Mouse (Mus musculus): ENCODE data around the gene 0610009B22Rik. TPM values are rescaled to one million over a fixed set of nuclear protein-coding genes. Genes with fewer than 3 reads are reported as not detected.

The 0610009B22Rik gene
- polyA plus RNA-seq, 1 experiment from 2014 or later: 67.7 TPM

DNA sequence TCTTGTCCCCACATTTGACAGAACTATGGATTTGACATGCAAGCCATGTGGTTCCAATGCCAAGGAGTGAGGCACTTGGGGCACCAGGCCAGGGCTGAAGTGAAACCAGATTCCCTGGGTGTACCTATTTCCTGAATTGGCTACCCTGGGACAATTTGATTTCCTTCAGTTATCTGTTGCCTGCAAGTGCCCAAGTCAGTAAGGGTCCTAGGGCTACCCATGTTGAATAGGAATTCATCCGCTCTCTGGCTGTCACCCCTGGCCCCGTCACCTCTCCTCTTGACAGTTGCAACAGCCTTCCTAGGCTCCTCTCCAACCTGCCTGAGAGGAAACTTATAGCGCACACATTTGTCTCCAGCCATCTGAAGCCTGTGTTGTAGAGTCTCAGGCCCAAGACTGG is 33.8 kb downstream of the 0610009B22Rik start:
- 90% methylated on average over 3 of the region's 3 CpGs for WGBS
- DNase-seq (ENCODE audit: low spot score): no peak
- H3K36me3 ChIP-seq: no peaks in the 10 kb centered on the region; the same call in 1 of the 2 replicates
- H3K27ac ChIP-seq: no peak overlapping the region
- no peak overlapping the region for H3K4me3 ChIP-seq
- H3K4me1 ChIP-seq: peaks cover 21% of the 10 kb centered on the region
- H3K27me3 ChIP-seq (ENCODE audit: insufficient read depth, poor library complexity, severe bottlenecking): peaks cover 4% of the 10 kb centered on the region; the same call in 1 of the 2 replicates
- no peaks in the 10 kb centered on the region for H3K9me3 ChIP-seq

DNA sequence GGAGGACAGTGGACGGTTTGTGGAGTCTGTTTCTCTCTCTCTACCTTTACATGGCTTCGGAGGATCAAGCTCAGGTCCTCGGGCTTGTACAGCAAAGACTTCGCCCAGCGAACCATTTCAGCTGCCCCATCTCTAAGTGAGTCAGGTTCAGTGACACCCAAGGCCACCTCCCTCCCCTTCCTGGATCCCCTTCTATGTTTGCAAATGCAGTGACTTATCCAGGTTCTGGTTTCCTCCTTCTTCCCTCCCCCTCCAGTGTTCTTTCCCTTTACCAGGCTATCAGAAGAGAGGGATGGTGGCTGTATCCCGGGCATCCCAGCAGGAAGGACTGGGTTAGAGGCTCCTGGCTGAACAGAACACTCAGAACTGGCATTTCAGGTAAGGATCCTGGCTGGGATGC is 34.9 kb downstream of the 0610009B22Rik start:
- WGBS: 90% methylated on average over 6 of the region's 6 CpGs
- no peak for DNase-seq (ENCODE audit: low spot score)
- peaks cover 31% of the 10 kb centered on the region for H3K4me1 ChIP-seq
- H3K27me3 ChIP-seq (ENCODE audit: insufficient read depth, poor library complexity, severe bottlenecking): peaks cover 4% of the 10 kb centered on the region; the same call in 1 of the 2 replicates
- H3K9me3 ChIP-seq: no peaks in the 10 kb centered on the region
- H3K27ac ChIP-seq: no peak overlapping the region
- H3K36me3 ChIP-seq: no peaks in the 10 kb centered on the region; the same call in 1 of the 2 replicates
- no peak overlapping the region for H3K4me3 ChIP-seq

DNA sequence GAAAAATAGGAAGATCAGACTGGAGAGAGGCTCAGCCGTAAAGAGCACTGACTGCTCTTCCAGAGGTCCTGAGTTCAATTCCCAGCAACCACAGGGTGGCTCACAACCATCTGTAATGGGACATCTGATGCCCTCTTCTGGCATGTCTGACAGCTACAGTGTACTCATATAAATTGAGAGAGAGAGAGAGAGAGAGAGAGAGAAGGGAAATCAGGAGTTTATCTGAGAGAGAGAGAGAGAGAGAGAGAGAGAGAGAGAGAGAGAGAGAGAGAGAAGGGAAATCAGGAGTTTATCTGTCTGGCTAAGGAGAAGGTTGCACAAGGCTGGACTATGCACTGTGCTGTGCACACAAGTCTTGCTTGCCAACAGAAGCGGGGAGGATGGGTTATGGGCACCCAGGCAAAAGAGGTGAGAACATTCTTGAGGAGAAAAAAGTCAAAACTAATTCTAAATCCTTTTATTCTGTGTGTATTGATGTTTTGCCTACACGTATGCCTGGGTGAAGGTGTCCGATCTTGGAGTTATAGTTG is 35.7 kb downstream of the 0610009B22Rik start:
- Histone ChIP-seq H3K9me3 (no peaks in the 10 kb centered on the region), H3K36me3 (no peaks in the 10 kb centered on the region; the same call in 1 of the 2 replicates), H3K27me3 (ENCODE audit: insufficient read depth, poor library complexity, severe bottlenecking) (peaks cover 4% of the 10 kb centered on the region; the same call in 1 of the 2 replicates), H3K4me3 (no peak overlapping the region), H3K4me1 (peaks cover 37% of the 10 kb centered on the region), H3K27ac (no peak overlapping the region)
- WGBS: 88% methylated on average over 4 of the region's 4 CpGs
- no peak for DNase-seq (ENCODE audit: low spot score)

DNA sequence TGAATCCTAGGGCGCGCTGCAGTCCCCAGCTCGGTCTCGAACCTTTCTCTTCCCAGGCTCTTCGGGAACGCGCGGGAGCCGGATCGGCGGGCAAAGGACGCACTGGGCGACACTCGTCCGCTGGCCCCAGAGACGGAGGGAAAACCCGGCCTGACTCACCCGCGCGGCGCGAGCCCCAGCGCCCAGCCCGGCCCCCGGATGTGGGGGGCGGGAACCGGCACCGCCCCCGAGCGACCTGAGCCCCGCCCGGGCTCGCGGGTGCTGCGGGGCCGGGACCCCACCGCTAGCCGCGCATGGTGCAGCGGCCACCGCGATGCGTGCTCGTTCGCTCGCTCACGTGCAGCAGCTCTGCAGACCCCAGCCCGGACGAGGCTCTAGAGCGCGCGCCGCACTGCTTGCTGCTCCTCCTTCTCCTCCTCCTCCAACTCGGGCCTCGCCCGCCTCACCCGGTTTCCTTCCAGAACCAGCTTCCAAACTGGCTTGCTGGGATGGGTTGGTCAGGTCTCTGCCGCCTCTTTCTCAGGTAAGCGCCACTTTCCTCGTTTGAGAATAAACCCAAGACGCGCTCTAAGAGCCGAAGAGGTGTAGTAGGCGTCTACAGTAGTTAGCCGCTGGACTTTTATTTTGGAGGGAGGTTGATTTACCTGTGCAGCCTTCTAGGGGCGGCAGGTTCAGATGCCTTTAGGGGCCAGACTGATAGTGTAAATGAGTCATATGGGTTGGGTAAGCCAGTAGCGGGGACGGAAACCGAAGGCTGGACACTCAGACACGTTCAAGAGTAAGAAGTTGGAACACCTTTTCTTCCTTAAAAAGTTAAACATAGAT is 37.8 kb downstream of the 0610009B22Rik start, which contains the start of the genes N4bp3 and D930048N14Rik:
TSS of gene N4bp3 (minus strand) at position 152 of the 825 bp plus-strand sequence.
TSS of gene D930048N14Rik (plus strand) at position 264 of the 825 bp plus-strand sequence.
- H3K9me3 ChIP-seq: no peaks in the 10 kb centered on the region
- H3K36me3 ChIP-seq: no peaks in the 10 kb centered on the region; the same call in 1 of the 2 replicates
- peak within 1 kb of the TSS; percentile 89 for H3K27ac ChIP-seq
- 1% methylated on average over 60 of the region's 70 CpGs for WGBS
- H3K4me1 ChIP-seq: peaks cover 48% of the 10 kb centered on the region
- peaks cover 4% of the 10 kb centered on the region; the same call in 1 of the 2 replicates for H3K27me3 ChIP-seq (ENCODE audit: insufficient read depth, poor library complexity, severe bottlenecking)
- H3K4me3 ChIP-seq: peak within 1 kb of the TSS; percentile 79
- peak; percentile 85 for DNase-seq (ENCODE audit: low spot score)

DNA sequence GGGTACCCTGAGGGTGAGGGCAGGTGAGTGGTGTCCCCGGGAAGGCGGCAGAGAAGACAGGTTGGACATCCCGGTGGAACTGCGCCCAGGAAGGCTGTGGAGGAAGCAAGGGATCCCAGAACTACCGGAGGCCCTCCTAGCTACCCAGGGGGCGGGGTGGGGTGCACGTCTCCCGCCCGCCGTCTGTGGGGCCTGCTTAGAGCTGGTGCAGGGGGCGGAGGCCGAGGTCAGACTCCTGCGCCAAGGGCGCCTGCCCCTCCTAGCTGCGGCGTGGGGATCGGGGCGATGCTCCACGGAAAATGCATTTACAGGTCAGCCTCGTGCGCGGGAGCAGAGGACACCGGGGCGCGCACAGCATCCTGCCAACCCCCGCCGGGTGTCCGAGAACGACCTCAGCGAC is 38.4 kb downstream of the 0610009B22Rik start:
- H3K4me1 ChIP-seq: peaks cover 48% of the 10 kb centered on the region
- under 1% methylated on average over 29 of the region's 30 CpGs for WGBS
- peak overlapping the region; percentile 89 for H3K27ac ChIP-seq
- no peak for DNase-seq (ENCODE audit: low spot score)
- peak overlapping the region; percentile 79 for H3K4me3 ChIP-seq
- H3K27me3 ChIP-seq (ENCODE audit: insufficient read depth, poor library complexity, severe bottlenecking): peaks cover 7% of the 10 kb centered on the region; the same call in 1 of the 2 replicates
- H3K36me3 ChIP-seq: peaks cover 5% of the 10 kb centered on the region
- no peaks in the 10 kb centered on the region for H3K9me3 ChIP-seq

DNA sequence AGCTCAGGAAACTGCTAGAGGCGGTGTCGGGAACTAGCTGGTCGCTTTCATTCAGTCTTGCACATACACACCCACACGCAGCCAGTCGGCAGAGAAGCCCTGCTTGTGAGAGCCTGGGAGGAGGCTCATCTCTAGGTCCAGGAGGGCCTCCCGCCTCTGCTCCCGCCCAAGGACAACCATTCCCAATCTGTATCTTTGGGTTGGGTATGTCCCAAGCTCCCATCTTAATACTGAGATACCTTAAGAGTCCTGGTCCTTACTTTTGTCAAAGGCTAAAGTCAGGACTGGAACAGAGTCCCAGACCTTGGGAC is 38.8 kb downstream of the 0610009B22Rik start:
- Histone ChIP-seq H3K4me1 (peaks cover 48% of the 10 kb centered on the region), H3K36me3 (peaks cover 9% of the 10 kb centered on the region), H3K4me3 (peak overlapping the region; percentile 79), H3K27ac (peak overlapping the region; percentile 89), H3K27me3 (ENCODE audit: insufficient read depth, poor library complexity, severe bottlenecking) (peaks cover 11% of the 10 kb centered on the region; the same call in 1 of the 2 replicates), H3K9me3 (no peaks in the 10 kb centered on the region)
- no peak for DNase-seq (ENCODE audit: low spot score)
- 5% methylated on average over 7 of the region's 7 CpGs for WGBS

DNA sequence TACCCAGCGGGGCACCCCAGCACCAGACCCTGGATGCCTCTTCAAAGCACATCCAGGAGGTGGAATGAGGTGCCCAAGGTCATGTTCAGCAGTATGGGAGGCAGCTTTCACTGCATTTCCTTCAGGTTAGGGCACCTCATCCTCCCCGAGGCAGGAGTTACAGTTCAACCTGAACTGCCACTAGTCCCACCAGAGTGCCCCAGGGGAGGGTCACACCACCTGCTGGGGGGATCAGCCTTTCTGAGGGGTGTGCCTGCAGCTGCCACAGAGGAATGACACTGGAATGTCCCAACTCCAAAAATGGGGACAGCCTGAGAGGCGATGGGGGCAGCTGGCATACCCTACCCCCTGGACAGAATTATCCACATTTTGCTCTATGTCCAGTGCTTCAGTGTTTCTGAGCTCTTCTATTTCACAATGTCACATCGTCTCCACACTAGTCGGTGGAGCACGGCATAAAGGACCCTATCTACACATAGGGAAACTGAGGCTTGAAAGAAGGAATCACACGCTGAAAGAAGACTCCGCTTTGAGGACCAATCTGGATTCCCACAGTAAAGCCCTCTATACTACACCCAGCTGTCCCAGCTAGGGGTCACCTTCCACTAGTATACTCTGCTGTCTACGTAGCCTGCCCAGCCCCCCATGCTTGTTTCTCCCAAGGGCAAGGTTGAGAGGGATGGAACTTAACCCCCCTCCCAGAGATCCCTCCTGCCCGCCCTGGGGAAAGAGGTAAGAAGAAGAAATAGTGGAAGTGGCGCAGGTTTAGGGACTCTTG is 39.4 kb downstream of the 0610009B22Rik start:
- DNase-seq (ENCODE audit: low spot score): no peak
- whole genome bisulfite sequencing: 24% methylated on average over 11 of the region's 11 CpGs
- peak overlapping the region; percentile 89 for H3K27ac ChIP-seq

DNA sequence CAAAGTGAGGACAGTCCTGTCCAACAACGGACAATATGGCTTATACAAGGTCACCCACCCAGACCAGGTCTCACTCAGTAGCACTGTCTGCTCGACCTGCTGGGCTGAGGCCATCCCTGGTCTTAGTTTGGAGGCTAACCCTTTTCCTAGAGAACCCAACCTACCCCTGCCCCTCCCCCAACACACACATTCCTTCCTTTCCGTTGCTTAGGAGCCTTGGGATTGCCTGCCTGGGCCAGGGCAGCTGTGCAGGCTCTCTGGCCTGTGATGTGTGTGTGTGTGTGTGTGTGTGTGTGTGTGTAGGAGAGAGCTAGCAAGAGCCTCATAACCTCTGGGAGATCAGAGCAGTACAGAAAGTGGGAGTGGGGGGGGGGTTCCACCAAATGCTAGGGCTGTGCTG is 40.1 kb downstream of the 0610009B22Rik start:
- 20% methylated on average over 3 of the region's 3 CpGs for WGBS
- Histone ChIP-seq H3K27ac (peak overlapping the region; percentile 13; the same call in 1 of the 2 replicates), H3K4me1 (peaks cover 55% of the 10 kb centered on the region), H3K9me3 (no peaks in the 10 kb centered on the region), H3K4me3 (peak overlapping the region; percentile 79; the same call in 1 of the 2 replicates), H3K27me3 (ENCODE audit: insufficient read depth, poor library complexity, severe bottlenecking) (peaks cover 23% of the 10 kb centered on the region), H3K36me3 (peaks cover 20% of the 10 kb centered on the region)
- DNase-seq (ENCODE audit: low spot score): no peak

More for the DNA sequence above, 39.4 kb downstream of the 0610009B22Rik start:
- Histone ChIP-seq H3K27me3 (ENCODE audit: insufficient read depth, poor library complexity, severe bottlenecking) (peaks cover 16% of the 10 kb centered on the region; the same call in 1 of the 2 replicates), H3K9me3 (no peaks in the 10 kb centered on the region), H3K4me1 (peaks cover 48% of the 10 kb centered on the region), H3K36me3 (peaks cover 14% of the 10 kb centered on the region), H3K4me3 (peak overlapping the region; percentile 79)

DNA sequence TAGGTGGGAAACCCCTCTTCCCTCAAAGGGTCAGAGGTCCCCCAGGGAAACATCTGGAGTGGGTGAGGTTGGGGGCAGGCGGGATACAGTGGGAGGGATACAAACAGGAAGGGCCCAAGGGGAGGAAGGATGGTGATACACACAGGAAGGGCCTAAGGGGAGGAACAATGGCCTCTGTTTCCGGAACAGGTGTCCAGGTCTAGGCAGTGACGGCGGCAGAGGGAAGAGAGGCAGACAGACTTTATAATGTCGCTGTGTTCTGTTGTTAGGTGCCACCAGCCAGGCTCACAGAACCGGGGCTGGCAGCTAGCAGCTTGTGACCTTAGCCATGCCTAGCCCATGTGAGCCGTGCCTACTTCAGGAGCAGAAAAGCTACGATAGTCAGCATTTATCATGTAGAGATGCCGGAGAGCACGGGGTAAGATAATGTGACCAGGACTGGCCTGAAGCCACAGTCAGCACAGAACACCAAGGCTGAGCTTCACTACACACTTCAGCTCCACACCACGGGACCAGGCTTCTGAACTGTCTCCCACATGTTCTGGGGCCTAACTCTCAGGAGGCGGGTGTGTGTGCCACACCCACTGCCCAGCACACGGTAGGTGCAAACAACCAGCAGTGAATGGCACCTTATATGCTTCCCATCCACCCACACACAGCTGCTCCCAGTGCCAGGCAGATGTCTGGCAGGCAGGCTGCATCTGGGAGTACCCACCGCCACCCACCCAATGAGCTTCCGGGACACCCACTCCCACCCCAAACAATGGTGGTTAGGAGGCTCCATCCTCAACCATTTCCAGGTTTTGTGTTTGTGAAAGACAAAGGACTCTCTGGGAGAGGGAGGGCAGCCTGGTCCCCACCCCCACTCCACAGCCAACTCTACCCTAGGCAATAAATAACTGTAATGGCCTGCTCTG is 41.7 kb downstream of the 0610009B22Rik start:
- H3K4me3 ChIP-seq: no peak overlapping the region
- peaks cover 62% of the 10 kb centered on the region for H3K4me1 ChIP-seq
- H3K9me3 ChIP-seq: no peaks in the 10 kb centered on the region
- H3K27ac ChIP-seq: peak overlapping the region; percentile 18; the same call in 1 of the 2 replicates
- peaks cover 32% of the 10 kb centered on the region for H3K27me3 ChIP-seq (ENCODE audit: insufficient read depth, poor library complexity, severe bottlenecking)
- peaks cover 30% of the 10 kb centered on the region for H3K36me3 ChIP-seq
- 64% methylated on average over 15 of the region's 15 CpGs for WGBS
- DNase-seq (ENCODE audit: low spot score): no peak

DNA sequence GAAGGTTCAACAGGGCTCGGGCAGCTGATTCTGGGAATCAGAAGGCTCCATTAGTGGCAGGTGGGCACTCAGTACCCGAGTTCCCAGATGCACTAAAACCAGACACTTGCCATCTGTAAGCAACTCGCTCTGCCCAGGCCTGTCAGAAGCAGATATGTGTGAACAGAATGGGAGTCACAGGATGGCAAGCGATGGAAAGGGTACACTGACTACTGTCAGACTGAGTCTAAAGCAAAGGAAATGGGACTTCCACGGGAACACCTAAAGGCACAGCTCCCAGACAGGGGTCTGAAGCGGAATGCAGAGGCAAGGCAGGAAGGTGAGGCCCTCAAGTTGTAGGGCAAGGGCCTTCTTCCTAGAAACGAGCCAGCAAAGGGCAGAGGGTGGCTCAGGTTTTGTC is 42.4 kb downstream of the 0610009B22Rik start:
- no peak overlapping the region for H3K4me3 ChIP-seq
- 80% methylated on average over 7 of the region's 7 CpGs for WGBS
- H3K36me3 ChIP-seq: peaks cover 30% of the 10 kb centered on the region
- peaks cover 29% of the 10 kb centered on the region for H3K27me3 ChIP-seq (ENCODE audit: insufficient read depth, poor library complexity, severe bottlenecking)
- no peaks in the 10 kb centered on the region for H3K9me3 ChIP-seq
- H3K27ac ChIP-seq: no peak overlapping the region
- H3K4me1 ChIP-seq: peaks cover 62% of the 10 kb centered on the region
- DNase-seq (ENCODE audit: low spot score): no peak

DNA sequence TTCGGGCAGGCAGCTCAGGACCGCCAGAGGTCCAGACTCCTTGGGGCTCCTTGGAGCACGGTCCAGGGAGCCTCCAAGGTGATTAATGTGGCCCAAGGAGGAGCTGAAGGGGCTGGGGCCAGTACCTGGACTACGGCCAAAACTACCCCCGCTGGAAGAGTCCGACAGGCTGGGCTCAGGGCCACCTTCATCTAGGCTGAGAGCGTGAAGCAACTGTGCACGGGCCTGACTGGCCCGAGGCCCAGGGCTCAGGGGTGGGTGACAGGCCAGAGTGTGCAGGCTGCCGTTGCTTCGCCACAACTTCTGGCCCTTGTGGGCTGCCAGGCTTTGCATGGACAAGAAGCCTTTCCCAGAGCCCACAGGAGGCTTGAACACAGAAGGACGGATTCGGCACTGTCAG is 43.4 kb downstream of the 0610009B22Rik start:
- H3K4me3 ChIP-seq: no peak overlapping the region
- H3K36me3 ChIP-seq: peaks cover 30% of the 10 kb centered on the region
- no peak for DNase-seq (ENCODE audit: low spot score)
- no peak overlapping the region for H3K27ac ChIP-seq
- peaks cover 29% of the 10 kb centered on the region for H3K27me3 ChIP-seq (ENCODE audit: insufficient read depth, poor library complexity, severe bottlenecking)
- no peaks in the 10 kb centered on the region for H3K9me3 ChIP-seq
- 87% methylated on average over 13 of the region's 13 CpGs for WGBS
- peaks cover 52% of the 10 kb centered on the region for H3K4me1 ChIP-seq

DNA sequence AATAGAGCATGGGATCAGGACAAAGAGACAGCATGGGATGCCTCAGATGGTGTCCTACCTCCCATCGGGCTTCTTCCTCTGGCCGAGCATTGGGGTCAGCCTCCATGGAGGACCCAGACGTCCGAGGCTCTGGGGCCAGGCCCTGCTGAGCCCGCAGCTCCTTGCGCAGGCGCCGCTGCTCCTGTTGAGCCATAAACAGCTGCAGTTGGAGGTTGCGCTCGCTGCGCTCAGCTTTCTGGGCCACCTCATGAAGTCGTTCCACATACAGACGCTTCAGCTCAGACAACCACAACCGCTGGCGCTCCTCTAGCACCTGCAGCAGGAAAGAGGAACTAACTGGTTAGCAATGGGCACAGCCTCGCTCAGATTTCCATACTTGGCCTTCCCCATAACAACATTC is 44.5 kb downstream of the 0610009B22Rik start:
- WGBS: 72% methylated on average over 16 of the region's 16 CpGs
- no peak overlapping the region for H3K27ac ChIP-seq
- H3K4me3 ChIP-seq: peak overlapping the region; percentile 23; the same call in 1 of the 2 replicates
- H3K27me3 ChIP-seq (ENCODE audit: insufficient read depth, poor library complexity, severe bottlenecking): peaks cover 29% of the 10 kb centered on the region
- H3K36me3 ChIP-seq: peaks cover 30% of the 10 kb centered on the region
- H3K4me1 ChIP-seq: peaks cover 41% of the 10 kb centered on the region
- H3K9me3 ChIP-seq: no peaks in the 10 kb centered on the region
- DNase-seq (ENCODE audit: low spot score): no peak
